Mouse (Mus musculus) cortical plate, adult 2 months (tissue): ENCODE results near the gene Fos. TPM values are rescaled to one million over a fixed set of nuclear protein-coding genes. Genes with fewer than 3 reads are reported as not detected.

Experiments
- H3K27ac ChIP-seq: fragments of 200-500 bp; 2 replicates; pipeline ENCODE4 v1.5.1; 2012; ENCODE audit warnings: low read length, control low read depth, inconsistent platforms; ENCODE audit not compliant: insufficient read depth
- H3K4me1 ChIP-seq: fragments of 200-500 bp; 2 replicates; pipeline ENCODE4 v1.6.1; 2011; ENCODE audit warnings: low read length; ENCODE audit not compliant: control insufficient read depth, insufficient read depth
- H3K4me3 ChIP-seq: fragments of 200-500 bp; 2 replicates; pipeline ENCODE4 v1.5.1; 2011; ENCODE audit warnings: mild to moderate bottlenecking, low read length, control low read depth; ENCODE audit not compliant: insufficient read depth
- CTCF ChIP-seq: fragments of 200-500 bp; IDR thresholded peaks from 2 replicates; pipeline ENCODE4 v1.5.1; 2011; ENCODE audit warnings: mild to moderate bottlenecking, control low read depth, low read length; ENCODE audit not compliant: insufficient read depth; ENCODE audit errors: extremely low read depth
- POLR2A ChIP-seq: fragments of 200-500 bp; IDR thresholded peaks from 2 replicates; pipeline ENCODE4 v1.6.1; 2011; ENCODE audit warnings: mild to moderate bottlenecking, low read length, control low read depth; ENCODE audit not compliant: insufficient read depth; ENCODE audit errors: extremely low read depth
- polyA plus RNA-seq: library from polyadenylated mRNA; depleted of rRNA; stranded (reverse); fragments of >200 nt; gene quantifications from 2 replicates; pipeline ENCODE4 v1.2.3, GENCODE M21; 2012; rRNA removed

Gene Fos
- 24.3 and 41.8 TPM in 2 replicates for polyA plus RNA-seq

DNA sequence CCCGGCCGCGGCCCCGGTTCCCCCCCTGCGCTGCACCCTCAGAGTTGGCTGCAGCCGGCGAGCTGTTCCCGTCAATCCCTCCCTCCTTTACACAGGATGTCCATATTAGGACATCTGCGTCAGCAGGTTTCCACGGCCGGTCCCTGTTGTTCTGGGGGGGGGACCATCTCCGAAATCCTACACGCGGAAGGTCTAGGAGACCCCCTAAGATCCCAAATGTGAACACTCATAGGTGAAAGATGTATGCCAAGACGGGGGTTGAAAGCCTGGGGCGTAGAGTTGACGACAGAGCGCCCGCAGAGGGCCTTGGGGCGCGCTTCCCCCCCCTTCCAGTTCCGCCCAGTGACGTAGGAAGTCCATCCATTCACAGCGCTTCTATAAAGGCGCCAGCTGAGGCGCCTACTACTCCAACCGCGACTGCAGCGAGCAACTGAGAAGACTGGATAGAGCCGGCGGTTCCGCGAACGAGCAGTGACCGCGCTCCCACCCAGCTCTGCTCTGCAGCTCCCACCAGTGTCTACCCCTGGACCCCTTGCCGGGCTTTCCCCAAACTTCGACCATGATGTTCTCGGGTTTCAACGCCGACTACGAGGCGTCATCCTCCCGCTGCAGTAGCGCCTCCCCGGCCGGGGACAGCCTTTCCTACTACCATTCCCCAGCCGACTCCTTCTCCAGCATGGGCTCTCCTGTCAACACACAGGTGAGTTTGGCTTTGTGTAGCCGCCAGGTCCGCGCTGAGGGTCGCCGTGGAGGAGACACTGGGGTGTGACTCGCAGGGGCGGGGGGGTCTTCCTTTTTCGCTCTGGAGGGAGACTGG, at the start of gene Fos:
Gene Fos, plus strand, starts transcription at position 410 of the 817 bp plus-strand sequence.
- Histone ChIP-seq H3K27ac (peak within 1 kb of the TSS; percentile 92), H3K4me3 (peak within 1 kb of the TSS; percentile 93), H3K4me1 (peaks cover 6% of the 10 kb centered on the region; the same call in 1 of the 2 replicates)
- TF ChIP-seq CTCF, result no peak
- TF ChIP-seq POLR2A, result peak; percentile 98

DNA sequence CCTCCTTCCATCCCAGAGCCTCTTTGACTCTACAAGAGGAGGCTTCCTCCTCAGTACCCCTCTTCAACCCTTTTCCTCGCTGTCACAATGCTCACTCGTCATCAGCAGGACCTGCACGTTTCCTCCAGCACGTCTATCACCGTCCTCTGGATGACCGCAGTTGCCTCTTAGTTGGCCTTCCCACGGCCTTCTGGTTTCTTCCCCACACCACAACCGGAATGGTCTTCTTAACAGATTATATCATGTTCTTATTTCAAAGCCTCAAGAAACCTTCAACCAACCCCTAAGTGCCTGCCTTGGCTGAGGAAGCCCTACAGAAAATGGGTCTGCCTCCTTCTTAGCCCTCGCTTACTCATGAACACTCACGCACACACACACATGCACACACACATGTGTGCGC, 48.0 kb upstream of the Fos start:
- Histone ChIP-seq H3K4me1 (no peaks in the 10 kb centered on the region), H3K4me3 (no peak overlapping the region), H3K27ac (no peak overlapping the region)
- TF ChIP-seq CTCF (no peak), POLR2A (no peak)

DNA sequence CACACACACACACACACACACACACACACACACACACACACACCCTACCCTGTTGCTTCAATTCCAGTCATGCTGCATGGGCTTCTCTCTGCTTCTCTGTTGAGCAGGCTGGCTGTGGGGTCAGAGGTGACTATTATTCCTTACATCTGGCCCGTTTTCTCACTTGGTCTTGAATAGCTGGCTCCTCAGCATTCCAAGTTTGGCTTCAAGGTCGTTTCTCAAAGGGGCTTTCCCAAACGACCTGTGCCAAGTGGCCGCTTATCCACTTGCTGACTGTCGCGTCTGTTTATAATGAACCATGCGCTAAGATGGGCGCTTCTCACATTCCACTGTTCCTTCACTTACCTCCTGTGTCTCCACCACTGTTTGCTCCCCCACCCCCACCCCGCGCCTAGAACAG, 47.6 kb upstream of the Fos start:
- H3K27ac ChIP-seq, result no peak overlapping the region
- H3K4me3 ChIP-seq, result no peak overlapping the region
- TF ChIP-seq POLR2A, result no peak
- TF ChIP-seq CTCF, result no peak
- H3K4me1 ChIP-seq, result no peaks in the 10 kb centered on the region

DNA sequence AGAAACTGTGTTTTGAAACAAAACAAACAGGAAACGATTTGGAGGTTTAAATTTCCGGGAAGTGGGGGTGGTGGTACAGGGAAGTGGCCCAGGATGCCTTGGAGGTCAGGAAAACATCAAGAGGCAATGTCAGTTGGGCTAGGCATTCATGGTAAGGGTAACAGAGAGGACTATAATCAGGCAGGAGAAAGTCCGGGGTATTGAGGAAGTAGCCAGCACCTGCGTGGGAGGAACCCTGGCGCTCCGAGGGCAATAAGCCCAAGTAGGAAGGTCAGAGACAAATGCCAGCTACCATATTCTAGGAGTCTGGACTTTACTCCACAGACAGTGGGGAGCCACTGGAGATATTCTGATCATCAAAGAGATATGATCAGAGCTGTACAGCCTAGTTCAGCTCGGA, 45.9 kb upstream of the Fos start:
- no peak overlapping the region for H3K4me3 ChIP-seq
- no peak for TF ChIP-seq POLR2A
- H3K4me1 ChIP-seq, result no peaks in the 10 kb centered on the region
- H3K27ac ChIP-seq, result no peak overlapping the region

DNA sequence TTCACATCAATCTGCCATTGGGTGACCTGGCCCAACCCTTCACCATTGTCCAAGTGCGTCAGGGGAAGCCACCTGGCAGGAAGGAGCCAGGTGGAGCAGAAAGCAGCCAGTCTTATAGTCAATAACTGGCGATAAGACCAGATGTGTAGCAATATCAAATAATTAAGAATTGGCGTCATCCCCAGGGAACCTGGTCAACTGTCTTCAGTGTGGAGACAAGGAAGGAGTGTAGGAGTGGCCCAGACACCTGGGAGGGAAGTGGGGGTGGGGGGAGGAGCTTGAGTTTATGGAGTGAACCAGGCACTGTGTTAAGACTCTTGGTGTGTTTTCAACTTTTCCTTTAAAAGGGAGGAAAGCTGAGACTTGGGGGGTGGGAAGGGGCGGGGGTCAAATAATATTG, 43.7 kb upstream of the Fos start:
- H3K4me1 ChIP-seq, result no peaks in the 10 kb centered on the region
- H3K4me3 ChIP-seq, result no peak overlapping the region
- no peak for TF ChIP-seq CTCF
- H3K27ac ChIP-seq, result no peak overlapping the region

DNA sequence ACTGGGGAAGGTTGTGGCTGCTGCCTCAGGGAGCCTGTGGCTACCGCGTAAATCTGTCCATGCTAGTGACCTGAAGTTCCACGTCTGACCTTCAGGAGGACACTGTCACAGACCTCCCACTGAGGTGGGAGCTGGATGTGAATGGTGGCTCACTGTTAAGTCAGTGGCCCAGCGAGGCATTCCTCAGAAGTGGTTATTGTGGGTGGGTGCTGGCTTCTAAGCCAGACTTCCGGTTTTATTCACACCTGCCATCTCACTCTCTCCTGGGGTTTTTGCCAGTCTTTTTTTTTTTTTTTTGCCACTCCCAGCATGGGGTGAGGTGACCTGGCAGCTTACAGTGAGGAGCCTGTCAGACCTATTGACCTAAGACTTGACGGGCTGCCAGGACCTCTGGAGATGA, 43.3 kb upstream of the Fos start:
- Histone ChIP-seq H3K4me1 (no peaks in the 10 kb centered on the region), H3K27ac (no peak overlapping the region), H3K4me3 (no peak overlapping the region)
- TF ChIP-seq POLR2A, result no peak

DNA sequence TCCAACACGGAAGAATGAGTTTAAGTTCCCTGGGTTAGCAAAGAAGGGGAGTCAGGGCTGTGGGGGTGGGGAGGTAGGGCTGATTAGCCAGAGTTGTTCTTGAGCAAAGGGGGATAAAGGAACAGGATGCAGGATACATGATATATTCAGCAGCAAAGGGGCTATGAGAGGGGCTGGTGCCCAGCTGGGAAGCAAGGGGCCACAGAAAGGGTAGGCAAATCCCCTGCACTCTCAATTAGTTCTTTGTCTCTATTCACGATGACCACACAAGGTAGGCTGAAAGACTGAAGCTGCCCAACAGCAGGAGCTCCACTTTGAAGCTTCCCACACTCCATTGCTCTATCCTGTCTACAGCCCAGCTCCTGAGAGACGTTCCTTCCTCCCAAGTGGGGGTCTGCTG, 39.8 kb upstream of the Fos start:
- Histone ChIP-seq H3K4me1 (peaks cover 3% of the 10 kb centered on the region; the same call in 1 of the 2 replicates), H3K27ac (no peak overlapping the region), H3K4me3 (no peak overlapping the region)
- no peak for TF ChIP-seq POLR2A

DNA sequence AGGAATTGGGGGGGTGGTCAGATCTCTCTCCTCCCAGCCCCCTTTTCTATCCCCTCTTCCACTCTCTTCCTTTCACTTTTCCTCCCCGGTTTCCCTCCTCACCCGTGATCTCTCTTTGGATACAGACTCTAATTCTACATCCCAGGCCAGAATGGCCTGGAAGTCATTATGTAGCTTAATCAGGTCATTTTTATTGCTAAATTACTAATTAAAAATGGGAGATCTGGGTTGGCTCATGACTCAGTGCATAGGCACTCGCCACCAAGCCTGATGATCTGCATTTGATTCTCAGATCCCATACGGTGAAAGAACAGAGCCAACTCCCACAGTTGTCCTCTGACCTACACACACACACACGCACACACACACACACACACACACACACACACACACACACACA, 39.2 kb upstream of the Fos start:
- TF ChIP-seq POLR2A, result no peak
- no peak for TF ChIP-seq CTCF
- peaks cover 3% of the 10 kb centered on the region; the same call in 1 of the 2 replicates for H3K4me1 ChIP-seq
- no peak overlapping the region for H3K4me3 ChIP-seq
- H3K27ac ChIP-seq, result no peak overlapping the region

DNA sequence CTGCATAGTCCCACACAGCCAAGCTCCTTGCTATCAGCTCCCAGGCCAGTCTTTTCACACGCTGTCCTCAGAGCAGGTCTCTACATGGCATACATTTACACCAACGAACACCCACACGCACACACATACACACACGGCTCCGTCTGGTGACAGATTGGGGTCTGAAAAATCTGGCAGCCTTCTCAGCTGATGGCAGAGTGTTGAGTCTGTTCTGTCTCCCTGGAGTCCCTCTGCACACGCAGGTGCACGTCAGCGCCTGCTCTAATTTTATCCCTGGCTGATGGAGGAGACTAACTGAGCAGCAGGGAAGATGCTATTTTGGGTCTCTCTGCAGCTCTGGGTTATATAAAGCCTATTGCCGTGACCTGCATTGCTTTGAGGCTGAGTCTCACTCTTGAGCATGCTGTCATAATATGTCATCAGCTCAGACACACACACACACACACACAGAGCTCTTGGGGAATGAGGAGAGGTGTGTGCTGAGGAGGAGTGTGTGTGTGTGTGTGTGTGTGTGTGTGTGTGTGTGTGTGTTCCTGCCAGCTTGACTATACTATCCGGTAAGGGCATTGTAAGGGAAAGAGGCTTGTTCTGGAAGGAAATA, 37.6 kb upstream of the Fos start:
- Histone ChIP-seq H3K4me1 (peaks cover 3% of the 10 kb centered on the region; the same call in 1 of the 2 replicates), H3K27ac (peak overlapping the region; percentile 20; the same call in 1 of the 2 replicates), H3K4me3 (no peak overlapping the region)
- no peak for TF ChIP-seq CTCF
- TF ChIP-seq POLR2A, result no peak

DNA sequence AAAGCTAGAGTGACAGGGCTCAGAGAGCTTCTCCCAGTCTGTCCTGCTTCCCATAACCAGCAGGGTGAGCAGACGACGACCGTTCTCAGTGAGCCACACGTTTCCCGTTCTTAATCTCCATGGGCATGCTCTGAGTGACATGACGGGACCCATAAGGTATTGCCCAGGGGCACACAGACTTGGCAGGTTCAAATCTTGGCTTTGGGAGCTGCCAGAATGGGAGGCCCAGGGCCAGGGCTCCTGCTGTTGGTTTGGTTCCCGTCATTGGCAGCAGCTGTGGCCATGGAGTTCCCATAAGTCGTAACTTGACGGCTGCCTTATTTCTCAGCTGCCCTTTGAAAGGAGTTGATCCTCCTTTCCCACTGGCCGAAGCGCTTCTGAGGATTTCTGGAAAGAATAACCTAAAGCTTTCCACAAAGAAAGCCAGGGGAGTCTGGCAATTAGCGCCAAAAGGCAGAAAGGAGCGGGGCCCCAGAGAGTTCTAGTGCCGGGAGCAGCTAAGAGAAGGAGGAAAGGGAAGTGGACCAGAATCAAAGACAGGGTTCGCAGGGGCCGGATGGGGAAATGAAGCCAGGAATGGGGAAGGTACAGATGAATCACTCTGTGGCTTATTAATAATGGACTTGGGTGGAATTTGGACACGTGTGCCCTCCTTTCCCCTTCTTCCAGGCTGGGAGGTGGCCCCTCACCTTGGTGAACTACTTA, 36.4 kb upstream of the Fos start:
- Histone ChIP-seq H3K4me3 (no peak overlapping the region), H3K27ac (no peak overlapping the region), H3K4me1 (peaks cover 3% of the 10 kb centered on the region; the same call in 1 of the 2 replicates)
- no peak for TF ChIP-seq CTCF
- TF ChIP-seq POLR2A, result no peak
